Mouse (Mus musculus): Measurements from ENCODE around the gene Zfp770. TPM values are rescaled to one million over a fixed set of nuclear protein-coding genes. Genes with fewer than 3 reads are reported as not detected.

Gene Zfp770
- polyA plus RNA-seq, 2 experiments: 5.8 to 7.1 TPM

- TF ChIP-seq POLR2A (IDR thresholded peaks at IDR 0.05; ENCODE audit: borderline replicate concordance, extremely low read depth, insufficient read depth, insufficient read length): no peak
- H3K4me3 ChIP-seq (replicated peaks; ENCODE audit: low read length): no peak overlapping the region
- ATAC-seq (ENCODE audit: low FRiP score, low read depth): no peak
- no peak overlapping the region for H3K9ac ChIP-seq (ENCODE audit: low read depth, low read length, severe bottlenecking)
- no peaks in the 10 kb centered on the region for H3K27me3 ChIP-seq (ENCODE audit: control insufficient read depth, insufficient read depth, low read length)
- no peaks in the 10 kb centered on the region for H3K36me3 ChIP-seq (ENCODE audit: control insufficient read depth, insufficient read depth, low read length)
- no peak overlapping the region for H3K27ac ChIP-seq (replicated peaks; ENCODE audit: low read depth, low read length)
- H3K4me1 ChIP-seq (ENCODE audit: control insufficient read depth, insufficient read depth, low read length): peaks cover 11% of the 10 kb centered on the region
- WGBS: 48% methylated on average over 4 of the region's 4 CpGs
- no peak overlapping the region for H3K4me2 ChIP-seq (replicated peaks; ENCODE audit: low read depth, low read length, severe bottlenecking)
- DNase-seq (ENCODE audit: low spot score): no peak
- H3K9me3 ChIP-seq (ENCODE audit: control insufficient read depth, low read length): no peaks in the 10 kb centered on the region
Observed at GRCm38 (mm10) chr2:114177802-114178733, 23.2 kb downstream of the Zfp770 start.

GRCm38 (mm10) chr2:114174651-114175484, 26.4 kb downstream of the Zfp770 start:
- DNase-seq (ENCODE audit: low spot score): peak; percentile 85
- peak; percentile 93; the same call in 1 of the 2 replicates for TF ChIP-seq POLR2A (IDR thresholded peaks at IDR 0.05; ENCODE audit: borderline replicate concordance, extremely low read depth, insufficient read depth, insufficient read length)
- peak; percentile 94 for ATAC-seq (ENCODE audit: low FRiP score, low read depth)
- H3K9me3 ChIP-seq (ENCODE audit: control insufficient read depth, low read length): no peaks in the 10 kb centered on the region
- WGBS: under 1% methylated on average over 44 of the region's 44 CpGs
- H3K27me3 ChIP-seq (ENCODE audit: control insufficient read depth, insufficient read depth, low read length): no peaks in the 10 kb centered on the region
- peak overlapping the region; percentile 76 for H3K9ac ChIP-seq (ENCODE audit: low read depth, low read length, severe bottlenecking)
- H3K4me1 ChIP-seq (ENCODE audit: control insufficient read depth, insufficient read depth, low read length): peaks cover 11% of the 10 kb centered on the region
- peak overlapping the region; percentile 69 for H3K4me2 ChIP-seq (replicated peaks; ENCODE audit: low read depth, low read length, severe bottlenecking)
- H3K4me3 ChIP-seq (replicated peaks; ENCODE audit: low read length): peak overlapping the region; percentile 64
- peaks cover 19% of the 10 kb centered on the region for H3K36me3 ChIP-seq (ENCODE audit: control insufficient read depth, insufficient read depth, low read length)
- H3K27ac ChIP-seq (replicated peaks; ENCODE audit: low read depth, low read length): no peak overlapping the region

- Histone ChIP-seq H3K27me3 (ENCODE audit: control insufficient read depth, insufficient read depth, low read length) (no peaks in the 10 kb centered on the region), H3K9me3 (ENCODE audit: control insufficient read depth, low read length) (no peaks in the 10 kb centered on the region), H3K4me3 (replicated peaks; ENCODE audit: low read length) (no peak overlapping the region), H3K4me1 (ENCODE audit: control insufficient read depth, insufficient read depth, low read length) (peaks cover 11% of the 10 kb centered on the region), H3K4me2 (replicated peaks; ENCODE audit: low read depth, low read length, severe bottlenecking) (no peak overlapping the region), H3K27ac (replicated peaks; ENCODE audit: low read depth, low read length) (no peak overlapping the region), H3K36me3 (ENCODE audit: control insufficient read depth, insufficient read depth, low read length) (peaks cover 25% of the 10 kb centered on the region), H3K9ac (ENCODE audit: low read depth, low read length, severe bottlenecking) (no peak overlapping the region)
- ATAC-seq (ENCODE audit: low FRiP score, low read depth) (no peak), DNase-seq (ENCODE audit: low spot score) (no peak)
- TF ChIP-seq POLR2A (IDR thresholded peaks at IDR 0.05; ENCODE audit: borderline replicate concordance, extremely low read depth, insufficient read depth, insufficient read length): no peak
Observed at GRCm38 (mm10) chr2:114173248-114173647, 28.0 kb downstream of the Zfp770 start.

- H3K27ac ChIP-seq (replicated peaks; ENCODE audit: low read depth, low read length): no peak overlapping the region
- H3K9me3 ChIP-seq (ENCODE audit: control insufficient read depth, low read length): no peaks in the 10 kb centered on the region
- ATAC-seq (ENCODE audit: low FRiP score, low read depth) (no peak), DNase-seq (ENCODE audit: low spot score) (no peak)
- no peaks in the 10 kb centered on the region for H3K27me3 ChIP-seq (ENCODE audit: control insufficient read depth, insufficient read depth, low read length)
- no peak overlapping the region for H3K9ac ChIP-seq (ENCODE audit: low read depth, low read length, severe bottlenecking)
- no peak overlapping the region for H3K4me2 ChIP-seq (replicated peaks; ENCODE audit: low read depth, low read length, severe bottlenecking)
- TF ChIP-seq POLR2A (IDR thresholded peaks at IDR 0.05; ENCODE audit: borderline replicate concordance, extremely low read depth, insufficient read depth, insufficient read length): no peak
- H3K4me1 ChIP-seq (ENCODE audit: control insufficient read depth, insufficient read depth, low read length): no peaks in the 10 kb centered on the region
- peaks cover 63% of the 10 kb centered on the region for H3K36me3 ChIP-seq (ENCODE audit: control insufficient read depth, insufficient read depth, low read length)
- H3K4me3 ChIP-seq (replicated peaks; ENCODE audit: low read length): no peak overlapping the region
Observed at GRCm38 (mm10) chr2:114167837-114168236, 33.4 kb downstream of the Zfp770 start.

- WGBS: 78% methylated on average over 1 of the region's 1 CpGs
- no peak for TF ChIP-seq POLR2A (IDR thresholded peaks at IDR 0.05; ENCODE audit: borderline replicate concordance, extremely low read depth, insufficient read depth, insufficient read length)
Observed at GRCm38 (mm10) chr2:114161978-114162377, 39.3 kb downstream of the Zfp770 start.

More at GRCm38 (mm10) chr2:114161978-114162377, 39.3 kb downstream of the Zfp770 start:
- Histone ChIP-seq H3K36me3 (ENCODE audit: control insufficient read depth, insufficient read depth, low read length) (peaks cover 69% of the 10 kb centered on the region), H3K4me1 (ENCODE audit: control insufficient read depth, insufficient read depth, low read length) (no peaks in the 10 kb centered on the region), H3K4me2 (replicated peaks; ENCODE audit: low read depth, low read length, severe bottlenecking) (no peak overlapping the region), H3K9ac (ENCODE audit: low read depth, low read length, severe bottlenecking) (no peak overlapping the region), H3K9me3 (ENCODE audit: control insufficient read depth, low read length) (no peaks in the 10 kb centered on the region), H3K4me3 (replicated peaks; ENCODE audit: low read length) (no peak overlapping the region), H3K27ac (replicated peaks; ENCODE audit: low read depth, low read length) (no peak overlapping the region), H3K27me3 (ENCODE audit: control insufficient read depth, insufficient read depth, low read length) (no peaks in the 10 kb centered on the region)
- no peak for DNase-seq (ENCODE audit: low spot score)
- no peak for ATAC-seq (ENCODE audit: low FRiP score, low read depth)

All from limb, embryonic 14.5 days (tissue).